Mouse (Mus musculus): ENCODE results near the gene Sbk3.

DNA sequence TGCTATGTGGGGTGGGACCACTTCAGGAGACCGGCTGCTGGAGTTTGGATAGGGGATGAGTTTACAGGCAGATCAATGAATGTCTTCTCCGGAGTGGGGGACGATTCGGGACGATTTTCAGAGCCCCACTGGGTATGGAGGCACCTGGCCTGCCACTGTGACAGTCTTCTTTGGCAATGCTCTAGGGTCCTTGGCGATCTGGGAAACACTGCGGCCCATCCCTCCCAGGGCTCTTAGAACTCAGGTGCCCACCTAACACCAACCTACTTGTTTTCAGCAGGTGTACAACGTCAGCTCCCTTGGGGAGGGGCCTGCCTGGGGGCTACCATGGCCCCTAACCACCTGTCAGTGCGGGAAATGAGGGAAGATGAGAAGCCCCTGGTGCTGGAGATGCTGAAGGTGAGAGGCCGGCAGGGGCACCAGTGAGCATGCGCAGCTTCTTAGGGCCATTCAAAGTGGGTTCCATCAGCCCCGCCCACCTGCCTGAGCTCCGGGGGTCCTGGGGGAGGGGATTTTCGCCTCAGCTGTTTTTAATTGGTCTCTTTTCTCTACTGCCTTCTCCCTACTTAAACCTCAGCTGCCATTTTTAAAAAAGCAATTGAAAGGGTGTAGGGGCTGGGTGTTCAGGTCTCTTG is 47.9 kb downstream of the Sbk3 start:
- TF ChIP-seq POLR2A (IDR thresholded peaks at IDR 0.05; ENCODE audit: insufficient read depth, low read depth, low read length) (no peak), CTCF (IDR thresholded peaks at IDR 0.05; ENCODE audit: insufficient read depth, low read depth, low read length) (no peak)
